Mouse (Mus musculus) thymus, postnatal 25 days (tissue): ENCODE results near the gene Vmn2r16.

ENCODE experiments used
- DNase-seq: peaks from one replicate; pipeline ENCODE4 v3.0.0; 2022

Vmn2r16 gene

DNA sequence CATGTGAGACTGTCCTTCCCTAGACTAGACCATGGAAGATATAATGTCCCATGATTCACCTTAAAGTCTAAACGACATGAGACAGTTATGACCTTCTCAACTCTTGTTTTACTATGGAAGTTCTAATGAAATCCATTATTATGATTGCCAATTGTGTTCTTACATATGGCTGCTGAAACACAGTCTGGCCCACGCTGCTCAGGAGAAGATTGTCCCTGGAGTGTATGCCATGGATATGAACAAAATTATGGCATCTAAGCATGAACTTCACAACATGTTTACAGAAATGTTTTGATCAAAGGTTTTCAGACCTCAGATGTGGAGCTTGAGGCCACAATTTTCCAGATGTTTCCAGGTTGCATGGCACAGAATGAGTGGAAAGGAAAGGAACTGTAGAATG is at the start of gene Vmn2r16:
TSS of gene Vmn2r16 (plus strand) at position 301 of the 400 bp plus-strand sequence.
- DNase-seq: no peak

DNA sequence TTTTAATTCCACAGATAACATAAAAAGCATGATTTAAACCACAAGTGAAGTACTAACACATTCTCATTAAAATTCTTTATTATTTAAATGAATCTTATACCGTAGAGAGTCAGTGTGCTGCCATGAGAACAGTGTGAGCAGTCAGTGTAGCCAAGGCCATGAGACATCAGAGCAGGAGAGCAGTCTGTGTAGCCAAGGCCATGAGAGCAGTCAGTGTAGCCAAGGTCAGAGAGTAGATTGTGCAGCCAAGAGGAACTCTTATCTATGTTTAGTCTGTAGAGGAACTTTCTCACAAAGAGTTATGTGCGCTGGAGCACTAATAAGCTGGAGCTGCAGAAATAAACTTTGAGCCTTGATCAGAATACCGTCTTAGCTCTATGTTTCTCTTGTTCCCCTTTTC is 35.3 kb upstream of the Vmn2r16 start:
- no peak for DNase-seq

DNA sequence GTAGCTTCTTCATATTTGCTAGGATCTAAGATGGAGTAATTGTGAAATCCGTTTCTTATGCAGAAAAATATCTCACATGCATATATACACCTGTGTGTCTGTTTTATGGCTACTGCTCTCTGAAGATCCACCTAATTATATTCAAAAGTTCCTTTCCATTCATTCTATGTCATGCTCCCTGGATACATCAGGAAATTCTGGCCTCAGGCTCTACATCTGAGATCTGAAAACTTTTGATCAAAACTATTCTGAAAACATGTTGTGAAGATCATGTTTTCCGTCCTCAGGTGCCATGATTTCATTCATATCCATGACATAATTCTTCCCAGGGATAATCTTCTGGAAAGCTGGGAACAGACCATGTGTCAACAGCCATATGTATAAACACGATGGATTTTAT is 32.4 kb upstream of the Vmn2r16 start, which contains the start of gene Vmn2r15:
TSS of gene Vmn2r15 (minus strand) at position 101 of the 400 bp plus-strand sequence.
- no peak for DNase-seq

DNA sequence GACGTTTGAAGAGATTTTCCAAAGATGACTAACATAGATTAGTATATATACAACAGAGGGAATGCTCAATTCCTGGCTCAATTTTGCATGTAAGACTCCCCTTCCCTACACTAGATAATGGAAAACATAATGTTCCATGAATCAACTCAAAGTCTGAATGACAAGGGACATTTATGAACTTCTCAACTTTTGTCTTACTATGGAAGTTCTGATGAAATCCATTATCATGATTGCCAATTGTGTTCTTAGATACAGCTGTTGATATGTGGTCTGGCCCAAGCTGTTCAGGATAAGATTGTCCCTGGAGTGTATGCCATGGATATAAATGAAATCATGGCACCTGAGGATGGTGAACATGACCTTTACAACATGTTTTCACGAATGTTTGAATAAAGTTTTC is 89.4 kb downstream of the Vmn2r16 start, which contains the start of gene Vmn2r17:
TSS of gene Vmn2r17 (plus strand) at position 301 of the 400 bp plus-strand sequence.
- DNase-seq: no peak
